ENCODE assay signal across 8 mouse cellular contexts in the genomic region with DNA sequence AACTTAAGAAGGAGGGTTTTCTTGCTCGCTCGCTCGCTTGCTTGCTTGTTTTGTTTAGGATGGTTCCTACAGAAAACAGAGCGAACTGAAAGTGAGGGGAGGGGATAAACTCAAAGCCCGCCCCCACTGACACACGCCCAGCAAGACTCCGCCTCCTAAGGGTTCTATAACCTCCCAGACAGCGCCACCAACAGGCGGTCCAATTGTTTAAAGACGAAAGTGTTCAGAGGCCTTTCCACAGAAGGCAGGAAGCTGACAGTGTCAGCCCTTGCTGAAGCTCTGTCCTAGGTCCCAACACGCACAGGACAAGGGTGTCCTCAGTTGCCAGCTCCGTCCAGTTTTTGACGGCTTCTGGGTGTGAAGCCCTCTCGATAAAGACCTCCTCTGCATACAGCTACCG. TPM values are rescaled to one million over a fixed set of nuclear protein-coding genes. Genes with fewer than 3 reads are reported as not detected.
DNase-seq lines count a peak whose midpoint lies in the region; ATAC-seq and TF ChIP-seq lines count a peak whose summit lies in the region.

No protein-coding gene starts in this region.

- WGBS in embryonic facial prominence, embryonic 15.5 days, result 31% methylated on average over 15 of the region's 15 CpGs
- WGBS in heart, embryonic 15.5 days, result 22% methylated on average over 15 of the region's 15 CpGs
- WGBS in lung, postnatal 0 days, result 28% methylated on average over 15 of the region's 15 CpGs

- peak overlapping the region; percentile 81; the same call in 1 of the 2 replicates for H3K27ac ChIP-seq in embryonic facial prominence, embryonic 15.5 days (replicated peaks)
- H3K27ac ChIP-seq in heart, embryonic 15.5 days, result no peak overlapping the region
- H3K27ac ChIP-seq in lung, postnatal 0 days (ENCODE audit: low read length), result peak overlapping the region; percentile 7; the same call in 1 of the 2 replicates

- no peak for TF ChIP-seq EP300 in lung, postnatal 0 days (IDR thresholded peaks at IDR 0.05)

- peak overlapping the region; percentile 29 for H3K4me3 ChIP-seq in embryonic facial prominence, embryonic 15.5 days (replicated peaks)
- peak overlapping the region; percentile 39 for H3K4me3 ChIP-seq in heart, embryonic 15.5 days
- H3K4me3 ChIP-seq in lung, postnatal 0 days (ENCODE audit: low read depth, low read length), result peak overlapping the region; percentile 39

- peak; percentile 76 for DNase-seq in layer of hippocampus, adult 11-12 months (ENCODE audit: low spot score)
- peak; percentile 96 for DNase-seq in lung, postnatal 0 days (ENCODE audit: low spot score)
- DNase-seq in right cerebral cortex, postnatal 10 days (ENCODE audit: low spot score in 2 of 2), result peak; percentile 47 to 76
- DNase-seq in urinary bladder, postnatal 36 days (ENCODE audit: low spot score in 2 of 2), result peak; percentile 64 to 74

- ATAC-seq in CD4-positive, CD25-positive, alpha-beta regulatory T cell, adult 4 months, result peak; percentile 99
- ATAC-seq in activated CD4-positive, CD25-positive, alpha-beta regulatory T cell, adult 4 months, result peak; percentile 99
- no peak for ATAC-seq in embryonic facial prominence, embryonic 15.5 days (ENCODE audit: insufficient number of reproducible peaks, low FRiP score, low TSS enrichment, low read depth)
- peak; percentile 53 for ATAC-seq in heart, embryonic 15.5 days (replicated peaks; ENCODE audit: insufficient number of reproducible peaks, insufficient read depth, low FRiP score, low read depth)
- ATAC-seq in lung, postnatal 0 days, result peak; percentile 50

- H3K4me1 ChIP-seq in embryonic facial prominence, embryonic 15.5 days, result peaks cover 15% of the 10 kb centered on the region
- peaks cover 6% of the 10 kb centered on the region; the same call in 1 of the 2 replicates for H3K4me1 ChIP-seq in heart, embryonic 15.5 days (replicated peaks)
- no peaks in the 10 kb centered on the region; the same call in 1 of the 2 replicates for H3K4me1 ChIP-seq in lung, postnatal 0 days (ENCODE audit: insufficient read depth, low read depth, low read length)

- H3K9me3 ChIP-seq in embryonic facial prominence, embryonic 15.5 days (replicated peaks), result no peaks in the 10 kb centered on the region
- H3K9me3 ChIP-seq in heart, embryonic 15.5 days (replicated peaks), result no peaks in the 10 kb centered on the region
- no peaks in the 10 kb centered on the region for H3K9me3 ChIP-seq in lung, postnatal 0 days (ENCODE audit: low read length)

- H3K9ac ChIP-seq in embryonic facial prominence, embryonic 15.5 days, result no peak overlapping the region
- H3K9ac ChIP-seq in heart, embryonic 15.5 days, result no peak overlapping the region
- no peak overlapping the region for H3K9ac ChIP-seq in lung, postnatal 0 days (replicated peaks; ENCODE audit: low read depth)

- peak; percentile 85 for TF ChIP-seq CTCF in lung, postnatal 0 days (IDR thresholded peaks at IDR 0.05)

- H3K36me3 ChIP-seq in embryonic facial prominence, embryonic 15.5 days, result no peaks in the 10 kb centered on the region
- H3K36me3 ChIP-seq in heart, embryonic 15.5 days, result no peaks in the 10 kb centered on the region
- no peaks in the 10 kb centered on the region for H3K36me3 ChIP-seq in lung, postnatal 0 days (ENCODE audit: insufficient read depth, low read length)

- H3K4me2 ChIP-seq in embryonic facial prominence, embryonic 15.5 days (replicated peaks), result peak overlapping the region; percentile 24; the same call in 1 of the 2 replicates
- peak overlapping the region; percentile 42 for H3K4me2 ChIP-seq in heart, embryonic 15.5 days
- peak overlapping the region; percentile 36 for H3K4me2 ChIP-seq in lung, postnatal 0 days (replicated peaks; ENCODE audit: low read depth, low read length)

- H3K27me3 ChIP-seq in embryonic facial prominence, embryonic 15.5 days, result no peaks in the 10 kb centered on the region
- 0 out of 2 replicates have a peak, but pooled peaks cover 13% of the 10 kb centered on the region for H3K27me3 ChIP-seq in heart, embryonic 15.5 days
- H3K27me3 ChIP-seq in lung, postnatal 0 days (replicated peaks; ENCODE audit: insufficient read depth, low read length), result no peaks in the 10 kb centered on the region

RNA-seq across cellular contexts. Expression of a gene that starts 23.2 kb away (rescaled TPM):
- polyA plus RNA-seq in CD4-positive, CD25-positive, alpha-beta regulatory T cell, adult 4 months (2017; shearing (Covaris generic)), result not detected
- polyA plus RNA-seq in activated CD4-positive, CD25-positive, alpha-beta regulatory T cell, adult 4 months (2017; shearing (Covaris generic)), result not detected
- polyA plus RNA-seq in embryonic facial prominence, embryonic 15.5 days (2015; fragmentation: Nextera tagmentation; extraction: Ambion mirVana), result 0.43 TPM in 1 of 2 replicates, not detected in the other
- 0.13 and 0.29 TPM in 2 replicates for polyA plus RNA-seq in heart, embryonic 15.5 days (2015; fragmentation: Nextera tagmentation; extraction: Ambion mirVana)
- polyA plus RNA-seq in lung, postnatal 0 days (2015; fragmentation: Nextera tagmentation; extraction: Ambion mirVana), result 17.9 and 21.6 TPM in 2 replicates

RNA-seq across cellular contexts. Expression of a gene that starts 29.0 kb away (rescaled TPM):
- polyA plus RNA-seq in CD4-positive, CD25-positive, alpha-beta regulatory T cell, adult 4 months (2017; shearing (Covaris generic)), result 10 to 100 TPM; 22.5 to 44.8 TPM
- polyA plus RNA-seq in activated CD4-positive, CD25-positive, alpha-beta regulatory T cell, adult 4 months (2017; shearing (Covaris generic)), result 10 to 100 TPM; 19.1 to 32.4 TPM
- polyA plus RNA-seq in embryonic facial prominence, embryonic 15.5 days (2015; fragmentation: Nextera tagmentation; extraction: Ambion mirVana), result 4.9 and 6.4 TPM in 2 replicates
- polyA plus RNA-seq in heart, embryonic 15.5 days (2015; fragmentation: Nextera tagmentation; extraction: Ambion mirVana), result 6.9 and 7.1 TPM in 2 replicates
- polyA plus RNA-seq in lung, postnatal 0 days (2015; fragmentation: Nextera tagmentation; extraction: Ambion mirVana), result 8.3 and 8.5 TPM in 2 replicates

RNA-seq across cellular contexts. Expression of a gene that starts 30.0 kb away (rescaled TPM):
- polyA plus RNA-seq in CD4-positive, CD25-positive, alpha-beta regulatory T cell, adult 4 months (2017; shearing (Covaris generic)), result under 1 TPM in 1 of 2 experiments, not detected in 1; 0.62 TPM
- polyA plus RNA-seq in activated CD4-positive, CD25-positive, alpha-beta regulatory T cell, adult 4 months (2017; shearing (Covaris generic)), result under 1 TPM in 1 of 2 experiments, not detected in 1; 0.66 TPM
- polyA plus RNA-seq in embryonic facial prominence, embryonic 15.5 days (2015; fragmentation: Nextera tagmentation; extraction: Ambion mirVana), result 4.0 and 4.1 TPM in 2 replicates
- polyA plus RNA-seq in heart, embryonic 15.5 days (2015; fragmentation: Nextera tagmentation; extraction: Ambion mirVana), result 2.6 and 3.3 TPM in 2 replicates
- polyA plus RNA-seq in lung, postnatal 0 days (2015; fragmentation: Nextera tagmentation; extraction: Ambion mirVana), result 3.7 and 4.0 TPM in 2 replicates

Comparison
In these comparisons a context has a peak if more than half of its experiments do, and no peak if none do; other contexts are left out.
1. RNA of a gene that starts 23.2 kb away (polyA plus RNA-seq): 17.9 to 21.6 TPM in lung, postnatal 0 days; 0.43 TPM in embryonic facial prominence, embryonic 15.5 days, 0.13 to 0.29 TPM in heart, embryonic 15.5 days, not detected in CD4-positive, CD25-positive, alpha-beta regulatory T cell, adult 4 months and not detected in activated CD4-positive, CD25-positive, alpha-beta regulatory T cell, adult 4 months; every median in the first group is over 10 times any median in the second.
2. Peak in every context shown above with its lines, with median percentiles within 50 percentile points of each other: H3K4me2 ChIP-seq, H3K4me3 ChIP-seq and DNase-seq.